Mouse (Mus musculus) frontal cortex, adult (tissue): ENCODE results near the gene Tmem119.

ENCODE experiments used
- ATAC-seq: cut with Nextera tagmentation; 2 replicates; pipeline ENCODE4 v1.9.2; 2017; ENCODE audit warnings: mild to moderate bottlenecking, moderate library complexity, mixed read lengths; ENCODE audit not compliant: low TSS enrichment

Tmem119 gene

DNA sequence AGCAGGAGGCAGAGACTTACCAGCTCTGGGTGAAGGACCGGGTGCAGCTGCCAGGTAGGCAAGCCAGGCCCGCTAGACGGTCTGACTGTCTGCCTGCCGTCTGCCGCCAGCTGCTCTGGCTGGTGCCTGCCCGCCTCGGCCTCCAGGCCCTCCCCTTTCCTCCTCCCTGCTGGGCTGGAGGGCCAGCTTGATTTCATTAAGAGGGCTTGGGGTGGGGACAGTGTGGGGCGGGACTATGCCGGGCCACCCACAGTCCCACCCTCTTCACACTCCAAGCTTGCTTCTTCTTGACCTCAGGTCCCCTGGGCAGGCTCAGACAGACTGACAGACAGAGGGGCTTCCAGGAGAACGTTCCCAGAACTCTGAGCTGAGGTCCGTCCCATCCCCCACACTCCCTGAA lies at the start of gene Tmem119:
TSS of gene Tmem119 (minus strand) at position 237 of the 400 bp plus-strand sequence.
- ATAC-seq: no peak

DNA sequence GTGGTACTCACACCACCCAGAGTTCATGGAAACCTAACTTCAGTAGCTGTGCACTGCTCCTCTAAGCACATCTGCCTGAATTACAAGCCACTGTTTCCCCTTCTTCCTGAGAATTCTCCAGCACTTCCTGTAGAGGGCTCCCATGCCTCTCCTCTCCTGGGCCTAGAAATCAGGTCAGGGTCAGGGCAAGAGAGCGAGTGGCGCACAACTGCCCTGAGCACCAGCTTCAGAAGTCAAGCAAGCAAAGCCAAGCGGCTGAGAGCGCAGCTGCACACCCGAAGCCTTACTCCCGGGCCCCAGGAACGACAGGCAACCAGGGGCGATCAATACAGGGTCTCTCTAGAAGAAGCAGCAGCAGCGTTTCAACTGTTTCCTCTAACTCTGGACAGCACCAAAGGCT lies 47.3 kb upstream of the Tmem119 start:
- ATAC-seq: no peak

DNA sequence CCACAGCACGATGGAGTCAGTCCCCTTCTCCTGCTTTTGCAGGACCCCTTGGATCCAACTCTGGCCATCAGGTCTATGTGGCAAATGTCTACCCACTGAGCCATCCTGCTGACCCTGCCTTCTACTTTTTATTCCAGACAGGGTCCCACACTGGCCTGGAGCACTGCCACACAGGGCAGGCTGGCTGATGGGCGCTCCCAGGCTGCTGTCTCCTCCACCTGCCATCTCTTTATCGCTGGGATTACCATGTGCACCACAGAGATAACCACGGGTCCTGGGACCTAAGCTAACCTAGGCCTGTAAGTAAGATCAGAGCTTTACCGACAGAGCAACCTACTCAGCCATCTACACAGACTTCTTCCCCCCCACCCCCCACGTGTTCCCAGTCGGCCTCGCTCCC lies 46.3 kb upstream of the Tmem119 start:
- ATAC-seq: no peak

DNA sequence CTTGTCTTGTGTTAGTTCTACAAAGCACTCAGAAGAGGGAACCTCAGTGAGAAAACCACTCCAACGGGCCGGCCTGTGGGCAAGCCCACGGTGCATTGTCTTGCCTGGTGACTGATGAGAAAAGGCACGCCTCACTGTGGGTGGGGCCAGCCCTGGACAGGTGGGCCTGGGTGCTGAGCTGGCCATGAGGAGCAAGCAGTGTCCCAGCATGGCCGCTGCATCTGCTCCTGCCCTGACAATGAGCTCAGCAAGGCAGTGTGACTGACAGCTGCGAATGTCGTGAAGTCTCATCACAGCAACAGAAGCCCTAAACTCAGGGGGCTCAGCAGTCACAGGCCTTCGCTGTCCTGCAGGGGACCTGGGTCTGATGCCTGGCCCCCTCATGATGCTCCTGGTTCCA lies 45.3 kb upstream of the Tmem119 start:
- ATAC-seq: no peak

DNA sequence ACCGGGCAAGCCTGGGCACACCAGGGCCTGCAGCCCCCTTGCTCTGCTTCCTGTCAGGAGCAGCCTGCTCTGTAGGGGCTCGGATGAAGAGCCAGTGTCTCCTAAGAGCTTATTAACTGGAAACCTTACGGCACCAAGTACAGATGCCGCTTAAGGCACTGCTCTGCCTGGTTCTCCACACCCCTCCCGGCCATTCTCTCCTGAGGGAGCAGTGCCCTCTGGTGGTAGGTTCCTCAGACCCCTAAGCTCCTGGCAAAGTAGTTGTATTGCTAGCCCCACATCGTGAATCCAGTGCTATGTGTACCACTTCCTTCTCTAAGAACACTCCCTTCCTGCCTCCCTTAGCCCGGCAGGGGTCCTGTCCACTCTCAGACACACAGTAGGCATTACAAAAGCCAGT lies 44.4 kb upstream of the Tmem119 start:
- peak; percentile 69; the same call in 1 of the 2 replicates for ATAC-seq

DNA sequence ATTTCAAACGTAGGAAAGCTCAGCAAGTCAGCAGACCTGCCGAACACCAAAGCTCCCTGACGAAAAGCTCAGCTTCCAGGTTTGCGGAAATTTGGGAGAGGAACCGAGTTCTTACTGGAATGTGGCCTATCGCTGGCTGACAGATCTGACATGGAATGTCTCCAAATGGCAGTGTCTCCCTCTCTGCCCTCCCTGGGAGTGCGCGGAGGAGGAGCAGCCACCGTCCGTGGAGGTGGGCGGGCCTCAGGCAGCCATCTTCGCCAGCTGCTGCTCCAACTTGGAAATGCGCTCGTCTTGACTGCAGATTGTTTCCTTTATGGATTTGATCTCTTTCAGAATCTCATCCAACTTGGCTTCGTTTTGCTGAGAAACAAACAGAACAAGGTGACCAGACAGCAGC lies 43.8 kb upstream of the Tmem119 start:
- peak; percentile 68 for ATAC-seq

DNA sequence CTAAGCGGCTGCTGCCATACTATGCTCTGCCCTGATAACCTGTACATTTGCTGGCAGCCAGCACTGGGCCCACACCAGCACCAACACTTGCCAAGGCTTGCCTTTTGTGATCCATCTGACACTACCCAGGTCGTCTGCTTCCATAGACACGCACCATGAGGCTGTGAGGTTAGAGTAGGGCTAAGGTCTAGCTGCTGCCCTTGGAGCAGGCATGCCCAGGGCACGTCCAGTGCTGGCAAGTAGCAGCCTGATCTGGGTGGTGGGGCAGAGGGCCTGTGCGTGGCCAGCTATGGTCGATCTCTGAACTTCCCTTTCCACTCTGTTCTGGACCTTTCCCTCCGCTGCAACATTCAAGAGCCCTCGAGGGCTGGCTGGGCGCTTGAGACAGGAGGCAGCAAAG lies 42.6 kb upstream of the Tmem119 start:
- no peak for ATAC-seq

DNA sequence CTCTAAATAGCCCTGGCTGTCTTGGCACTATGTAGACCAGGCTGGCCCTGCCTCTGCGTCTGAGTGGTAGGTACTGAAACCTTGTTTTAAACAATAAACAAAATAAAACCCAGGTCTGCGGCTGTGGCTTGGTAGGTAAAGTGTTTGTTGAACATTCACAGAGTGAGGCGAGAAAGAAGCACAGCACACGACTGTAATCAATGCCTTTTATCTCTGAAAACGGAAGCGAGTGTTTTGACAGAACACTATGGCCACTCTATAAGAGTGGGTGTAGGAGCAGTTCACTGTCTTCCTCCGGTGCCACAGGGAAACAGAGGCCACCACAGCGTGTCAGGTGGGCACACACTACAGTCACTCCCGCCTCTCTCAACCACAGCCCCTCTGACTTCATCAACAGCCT lies 41.9 kb upstream of the Tmem119 start:
- no peak for ATAC-seq

DNA sequence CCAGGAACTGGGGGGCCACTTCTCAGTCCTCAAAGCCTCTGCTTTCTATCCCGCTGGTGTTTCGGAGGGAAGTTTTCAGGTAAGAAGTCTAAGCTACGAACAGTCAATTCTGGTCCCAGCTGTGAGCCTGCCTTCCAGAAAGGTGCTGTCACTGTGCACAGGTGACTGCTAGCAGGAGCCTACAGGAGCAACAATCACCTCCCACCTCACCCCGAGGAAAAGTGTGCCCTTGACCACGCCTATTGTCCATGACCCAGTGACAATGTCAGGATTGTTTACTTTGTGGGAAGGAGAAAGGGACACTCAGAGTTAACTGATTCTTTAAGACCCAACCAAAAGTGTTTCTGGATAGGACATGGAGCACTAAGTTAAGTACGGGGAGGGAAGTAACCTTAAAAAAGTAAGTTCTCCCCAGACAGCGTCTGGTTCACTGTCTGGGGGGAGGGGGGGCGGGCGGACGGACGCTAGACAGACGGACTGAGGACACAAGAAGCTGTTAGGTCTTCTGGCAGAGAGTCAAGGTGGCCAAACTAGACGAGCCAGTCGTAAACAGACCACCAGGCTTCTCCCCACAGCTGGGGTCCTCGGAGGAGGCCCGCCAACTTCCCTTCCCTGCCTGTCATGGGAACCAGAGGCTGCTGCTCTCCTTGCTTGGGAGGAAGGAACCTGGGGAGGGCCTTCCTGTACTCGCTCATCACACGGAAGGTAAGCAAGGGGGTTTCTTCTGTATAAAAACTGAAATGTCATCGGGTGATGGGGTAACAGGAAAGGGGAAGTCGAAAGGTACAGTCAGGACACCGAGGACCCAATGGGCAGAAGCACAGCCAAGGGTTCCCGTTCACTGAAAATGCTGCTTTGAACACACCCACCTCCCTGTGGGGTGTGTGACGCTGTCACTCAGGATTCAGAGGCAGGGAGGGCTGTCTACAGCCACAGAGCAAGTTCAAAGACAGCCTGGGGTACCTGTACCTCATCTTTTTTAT lies 41.2 kb upstream of the Tmem119 start:
- no peak for ATAC-seq

DNA sequence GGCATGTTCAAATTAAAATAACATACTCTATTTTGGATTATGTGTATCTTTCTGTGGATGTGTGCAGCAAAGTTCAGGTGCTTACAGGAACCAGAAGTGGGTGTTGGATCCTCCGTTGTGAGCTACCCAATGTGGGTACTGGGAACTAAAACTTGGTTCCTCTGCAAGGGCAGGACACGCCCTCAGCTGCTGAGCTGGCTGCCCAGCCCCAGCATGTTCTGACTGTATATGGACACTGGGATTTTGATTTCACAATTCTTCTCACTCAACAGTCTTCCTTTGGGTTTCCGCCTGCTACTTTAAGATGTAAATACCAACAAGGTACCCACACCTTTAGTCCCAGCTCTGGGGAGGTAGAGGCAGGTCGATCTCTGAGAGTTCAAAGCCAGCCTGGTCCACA lies 40.1 kb upstream of the Tmem119 start:
- ATAC-seq: no peak

DNA sequence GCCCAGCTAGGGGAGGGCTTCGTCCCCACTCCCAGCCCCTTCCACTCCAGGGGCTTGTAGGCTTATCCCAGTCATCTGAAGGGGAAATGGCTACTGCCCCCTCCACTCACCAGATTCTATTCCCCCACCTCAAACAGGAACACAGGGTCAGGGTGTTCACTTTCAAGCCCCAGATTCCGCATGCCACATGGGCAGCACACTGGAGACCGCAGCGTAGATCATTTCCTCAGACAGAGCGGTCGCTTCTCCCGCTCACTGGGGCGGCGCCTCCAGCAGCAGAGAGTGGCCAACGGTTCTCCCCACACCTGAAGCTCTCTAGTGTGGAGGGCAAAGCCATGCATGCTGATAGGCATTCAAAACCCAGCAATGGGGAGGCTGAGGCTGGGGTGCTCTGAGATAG lies 36.6 kb upstream of the Tmem119 start:
- ATAC-seq: no peak

DNA sequence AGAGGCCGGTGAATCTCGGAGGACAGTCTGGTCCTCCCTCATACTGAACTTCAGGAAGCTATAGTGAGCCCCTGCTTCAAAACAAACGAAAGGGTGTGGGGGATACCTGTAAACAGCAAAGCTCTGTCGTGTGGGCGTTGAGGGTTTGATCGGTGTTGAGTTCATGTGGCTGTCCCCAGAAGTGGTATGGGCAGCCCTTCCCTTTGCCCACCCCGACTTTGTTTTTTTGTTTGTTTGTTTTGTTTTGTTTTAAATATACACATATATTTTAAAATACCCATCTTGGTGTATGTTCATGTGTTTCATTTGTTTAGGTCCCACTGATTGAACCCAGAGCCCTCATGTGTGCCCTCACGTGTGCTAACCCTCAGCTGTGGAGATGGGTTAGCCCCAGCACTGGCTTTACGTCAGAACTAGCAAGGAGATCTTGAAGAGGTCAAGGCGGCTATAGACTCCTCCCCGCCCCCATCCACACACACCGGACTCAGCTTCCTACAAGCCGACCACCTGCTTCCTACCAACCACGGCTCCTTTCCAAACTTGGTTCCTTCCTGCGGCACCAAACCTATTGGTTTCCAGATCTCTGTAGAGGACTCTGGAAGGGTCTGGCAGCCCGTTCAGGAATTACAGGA lies 33.1 kb upstream of the Tmem119 start:
- no peak for ATAC-seq

DNA sequence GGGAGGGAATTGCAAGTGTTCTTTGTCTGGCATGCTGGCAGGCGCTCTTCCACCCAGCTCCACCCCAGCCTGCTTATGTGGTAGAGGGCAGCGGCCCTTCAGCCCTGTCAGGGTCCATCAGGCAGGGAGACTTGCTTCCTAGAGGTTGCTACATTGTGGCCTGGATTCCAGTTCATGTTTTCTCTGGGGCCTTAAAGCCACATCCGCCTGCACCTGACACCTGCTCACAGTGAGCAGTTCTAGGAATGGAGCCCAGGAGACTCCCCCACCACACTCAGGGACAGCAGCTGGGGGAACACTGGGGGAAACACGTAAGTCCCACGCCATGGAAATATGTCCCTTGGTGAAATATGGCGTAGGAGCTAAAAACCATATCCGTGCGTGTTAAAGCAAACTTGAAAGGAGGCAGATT lies 32.2 kb upstream of the Tmem119 start, which contains the start of gene Selplg:
TSS of gene Selplg (minus strand) at position 155 of the 412 bp plus-strand sequence.
- no peak for ATAC-seq

DNA sequence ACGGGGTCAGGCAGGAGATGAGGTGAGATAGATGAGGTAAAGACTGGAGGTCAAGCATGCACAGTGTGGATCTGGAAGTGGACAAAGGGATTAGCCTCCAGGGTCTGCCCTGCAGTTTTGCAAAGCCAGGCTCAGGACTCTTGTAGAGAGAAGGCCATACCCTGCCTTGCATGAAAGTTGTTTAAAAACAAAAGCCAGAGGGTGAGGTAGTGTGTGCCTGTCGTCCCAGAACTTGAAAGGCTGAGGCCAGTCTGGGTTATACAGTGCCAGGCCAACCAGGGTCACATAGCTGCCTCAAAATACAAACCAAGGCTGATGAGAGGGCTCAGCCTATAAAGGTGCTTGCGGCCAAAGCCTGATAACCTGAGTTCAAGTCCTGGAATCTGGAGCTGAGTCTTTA lies 31.4 kb upstream of the Tmem119 start:
- ATAC-seq: no peak

DNA sequence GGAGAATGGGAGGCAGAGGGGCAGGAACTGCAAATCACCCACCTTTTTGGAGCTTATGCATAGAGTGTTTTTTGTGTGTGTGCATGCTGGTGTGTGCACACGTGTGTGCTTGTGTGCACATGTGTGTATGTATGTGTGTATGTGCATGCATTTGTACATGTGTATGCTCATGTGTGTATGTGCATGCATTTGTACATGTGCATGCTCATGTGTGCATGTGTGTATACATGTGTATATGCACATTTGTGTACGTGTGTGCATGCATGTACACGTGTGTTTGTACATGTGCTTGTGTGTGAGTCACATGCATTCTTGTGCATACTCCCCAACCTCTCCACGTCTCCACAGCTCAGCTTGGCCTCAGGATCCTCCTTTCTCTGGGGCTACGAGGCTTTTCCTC lies 30.5 kb upstream of the Tmem119 start:
- ATAC-seq: no peak

DNA sequence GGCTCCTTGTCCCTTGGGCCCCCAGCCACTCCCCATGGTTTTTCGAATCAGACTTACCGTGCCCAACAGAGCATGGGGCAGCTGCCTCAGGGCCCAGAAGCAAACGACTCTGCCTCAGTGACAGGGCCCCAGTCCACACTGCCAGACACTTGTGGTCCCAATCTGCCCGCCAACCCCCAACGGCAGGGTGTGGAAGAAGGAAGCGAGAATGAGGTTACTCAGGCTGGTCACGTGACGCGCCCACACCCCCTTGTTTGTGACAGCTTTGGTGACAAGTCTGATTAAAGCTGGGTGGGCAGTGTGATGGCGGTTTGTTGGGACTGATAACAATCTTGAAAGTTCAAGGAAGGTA lies 30.0 kb upstream of the Tmem119 start:
- ATAC-seq: no peak

DNA sequence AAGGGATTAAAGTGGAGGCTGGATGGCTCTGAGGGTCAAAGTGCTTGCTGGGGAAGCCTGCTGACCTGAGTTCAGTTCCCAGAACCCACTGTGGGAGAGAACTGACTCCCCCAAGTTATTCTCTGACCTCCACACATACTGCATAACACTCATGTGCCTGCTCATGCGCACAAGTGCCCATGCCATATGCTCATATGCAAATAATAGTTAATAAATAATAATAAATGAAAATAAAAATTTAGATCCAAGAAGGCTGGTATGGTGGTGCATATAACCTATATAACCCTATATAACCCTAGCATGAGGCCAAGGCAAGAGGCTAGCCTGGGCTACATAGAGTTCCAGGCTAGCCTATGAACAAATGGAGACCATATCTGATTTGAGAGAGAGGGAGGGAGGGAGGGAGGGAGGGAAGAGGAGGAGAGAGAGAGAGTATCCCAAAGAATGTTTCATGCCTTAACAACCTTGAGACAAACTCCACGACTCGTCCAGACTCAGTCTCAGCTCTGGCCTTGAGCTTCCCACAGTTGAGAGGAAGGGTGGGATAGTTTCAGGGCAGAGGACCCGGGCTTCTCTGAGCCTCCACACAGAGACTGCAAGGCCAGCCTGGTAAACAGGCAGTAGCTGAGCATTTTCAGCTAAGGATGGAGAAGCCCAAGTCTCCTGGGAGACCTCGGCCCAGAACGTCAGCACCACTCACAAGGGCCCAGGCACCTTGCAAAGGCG lies 29.4 kb upstream of the Tmem119 start:
- ATAC-seq: no peak

DNA sequence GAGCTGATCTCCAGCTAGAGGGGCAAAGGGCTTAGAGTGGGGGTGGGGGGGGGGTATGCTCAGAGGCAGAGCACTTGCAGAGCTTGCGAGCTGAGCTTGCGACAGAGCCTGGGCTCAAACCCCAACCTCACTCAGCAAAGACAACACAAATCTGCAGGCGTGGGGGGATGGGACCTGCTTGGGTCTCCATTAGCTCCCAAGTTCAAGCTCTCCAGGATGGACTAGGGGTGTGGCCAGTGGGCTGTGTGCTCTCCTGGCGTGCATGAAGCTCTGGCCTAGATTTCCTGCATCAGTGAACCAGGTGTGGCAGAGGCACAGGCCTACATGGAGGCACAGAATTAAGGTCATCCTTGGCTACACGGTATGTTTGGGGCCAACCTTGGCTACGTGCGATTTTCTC lies 28.2 kb upstream of the Tmem119 start:
- ATAC-seq: no peak

DNA sequence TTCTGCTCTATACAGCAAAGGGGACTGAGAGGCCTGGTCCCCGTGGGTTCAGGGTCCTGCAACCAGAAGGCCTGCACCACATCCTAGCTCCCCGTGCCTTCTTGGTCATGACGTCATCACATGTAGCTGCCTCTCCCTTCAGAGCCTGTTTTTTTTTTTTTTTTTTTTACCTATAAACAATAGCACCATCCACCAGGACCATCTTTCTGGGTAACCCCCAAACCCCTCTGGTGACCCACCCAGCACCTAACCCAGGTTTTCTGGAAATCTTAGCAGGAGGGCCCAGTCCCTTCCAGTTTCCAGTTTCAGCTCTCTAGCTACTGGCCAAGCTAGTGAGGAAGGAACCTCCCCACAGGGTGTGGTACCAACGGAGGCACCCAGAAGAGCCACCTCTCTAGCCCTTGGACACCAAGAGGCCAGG lies 27.7 kb upstream of the Tmem119 start:
- no peak for ATAC-seq

DNA sequence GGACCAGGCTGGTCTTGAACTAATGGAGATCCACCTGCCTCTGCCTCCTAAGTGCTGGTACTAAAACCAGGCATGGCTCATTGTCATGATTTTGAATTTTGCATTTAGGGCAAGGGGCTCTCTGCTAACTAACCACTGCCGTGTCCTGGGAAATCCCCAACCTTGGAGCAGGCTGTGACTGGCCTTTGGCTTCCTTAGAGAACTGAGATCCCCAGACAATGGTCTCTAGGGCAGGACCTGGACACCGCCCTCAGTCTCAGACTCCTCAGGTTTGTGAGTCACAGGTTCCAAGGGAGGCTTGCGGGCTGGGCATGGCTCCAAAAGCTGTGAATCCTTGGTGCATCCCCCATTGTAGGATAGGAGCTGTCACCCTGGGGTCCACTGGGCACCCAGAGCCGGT lies 26.3 kb upstream of the Tmem119 start:
- ATAC-seq: no peak

DNA sequence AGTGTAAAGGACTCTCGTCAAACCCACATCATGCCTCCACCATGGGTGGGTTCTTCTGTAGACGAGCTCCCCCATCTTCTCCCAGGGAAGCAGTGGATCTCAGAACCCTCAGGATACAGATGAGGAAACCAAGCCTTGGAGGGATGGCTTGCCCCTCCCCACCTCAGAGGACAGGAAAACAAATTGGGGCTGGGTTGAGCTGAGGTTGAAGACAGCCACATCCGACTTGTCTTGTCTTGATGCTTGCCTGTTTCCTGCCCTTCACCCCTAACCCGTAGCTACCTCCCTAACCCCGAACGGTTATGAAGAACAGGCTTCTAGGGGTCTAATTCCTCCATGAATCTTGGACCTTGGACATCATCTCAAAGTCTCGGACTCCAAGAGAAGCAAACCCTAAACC lies 25.2 kb upstream of the Tmem119 start:
- ATAC-seq: no peak

DNA sequence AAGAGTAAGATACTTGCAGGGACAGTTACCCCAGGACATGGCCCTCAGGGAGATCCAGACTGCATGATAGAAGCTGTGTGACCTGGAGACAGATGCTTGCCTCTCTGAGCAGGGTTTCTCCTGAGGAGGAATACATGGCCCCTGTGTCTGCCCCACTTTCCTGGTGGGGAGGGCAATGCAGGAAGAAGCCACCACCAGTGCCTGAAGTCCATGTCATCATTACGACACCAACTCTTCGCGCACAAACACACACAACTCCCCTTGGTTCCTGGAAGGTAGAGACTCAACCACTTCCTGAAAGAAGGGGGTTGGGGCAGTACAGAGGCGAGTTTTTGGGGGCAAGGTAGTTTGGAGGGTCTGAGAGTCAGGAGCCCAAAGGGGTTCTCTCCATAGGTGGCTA lies 23.9 kb upstream of the Tmem119 start:
- ATAC-seq: no peak

DNA sequence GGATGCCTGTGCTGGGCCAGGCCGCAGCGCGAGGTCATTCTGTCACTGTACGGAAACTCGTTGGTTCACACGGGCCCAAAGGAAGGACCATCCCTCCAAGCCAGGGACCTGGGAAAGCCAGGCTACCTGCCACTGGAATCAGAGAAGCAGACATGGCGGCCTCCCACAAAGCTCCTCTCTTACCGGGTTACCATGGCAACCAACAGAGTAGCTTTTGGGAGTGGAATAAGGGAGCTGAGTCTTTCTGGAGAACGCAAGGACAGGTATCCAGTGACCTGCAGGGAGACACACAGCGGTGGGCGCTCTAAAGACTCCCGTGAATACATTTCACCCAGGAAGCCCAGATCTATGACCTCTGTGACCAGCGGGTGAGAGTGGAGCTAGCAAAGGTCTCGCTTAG lies 18.3 kb upstream of the Tmem119 start:
- no peak for ATAC-seq
